Mouse (Mus musculus) cerebellum, adult 18-20 months (tissue): ENCODE data around the gene Smtn.

Source experiments
- DNase-seq, 2 experiments: peaks; one replicate each; pipeline ENCODE4 v3.0.0; 2021

The Smtn gene

DNA sequence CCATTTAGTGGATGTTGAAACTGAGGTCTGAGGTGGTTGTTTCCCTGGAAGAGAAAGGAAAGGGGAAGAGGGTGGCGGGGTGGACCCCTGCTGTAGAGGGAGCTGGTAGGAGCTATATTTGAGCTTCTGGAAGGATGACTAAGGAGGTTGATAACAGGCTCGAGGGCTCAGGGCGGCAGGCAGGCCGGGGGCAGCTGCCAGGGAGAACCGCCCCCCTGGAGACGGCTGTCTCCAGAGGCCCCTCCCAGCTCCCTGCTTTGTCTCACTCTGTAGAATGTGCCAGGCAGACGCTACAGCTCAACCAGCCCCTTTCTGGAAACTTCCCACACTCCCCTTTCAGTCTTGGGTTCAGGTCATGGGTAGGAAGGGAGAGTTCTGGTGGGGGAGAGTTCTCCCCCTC lies 32.2 kb downstream of the Smtn start:
- DNase-seq: no peak

DNA sequence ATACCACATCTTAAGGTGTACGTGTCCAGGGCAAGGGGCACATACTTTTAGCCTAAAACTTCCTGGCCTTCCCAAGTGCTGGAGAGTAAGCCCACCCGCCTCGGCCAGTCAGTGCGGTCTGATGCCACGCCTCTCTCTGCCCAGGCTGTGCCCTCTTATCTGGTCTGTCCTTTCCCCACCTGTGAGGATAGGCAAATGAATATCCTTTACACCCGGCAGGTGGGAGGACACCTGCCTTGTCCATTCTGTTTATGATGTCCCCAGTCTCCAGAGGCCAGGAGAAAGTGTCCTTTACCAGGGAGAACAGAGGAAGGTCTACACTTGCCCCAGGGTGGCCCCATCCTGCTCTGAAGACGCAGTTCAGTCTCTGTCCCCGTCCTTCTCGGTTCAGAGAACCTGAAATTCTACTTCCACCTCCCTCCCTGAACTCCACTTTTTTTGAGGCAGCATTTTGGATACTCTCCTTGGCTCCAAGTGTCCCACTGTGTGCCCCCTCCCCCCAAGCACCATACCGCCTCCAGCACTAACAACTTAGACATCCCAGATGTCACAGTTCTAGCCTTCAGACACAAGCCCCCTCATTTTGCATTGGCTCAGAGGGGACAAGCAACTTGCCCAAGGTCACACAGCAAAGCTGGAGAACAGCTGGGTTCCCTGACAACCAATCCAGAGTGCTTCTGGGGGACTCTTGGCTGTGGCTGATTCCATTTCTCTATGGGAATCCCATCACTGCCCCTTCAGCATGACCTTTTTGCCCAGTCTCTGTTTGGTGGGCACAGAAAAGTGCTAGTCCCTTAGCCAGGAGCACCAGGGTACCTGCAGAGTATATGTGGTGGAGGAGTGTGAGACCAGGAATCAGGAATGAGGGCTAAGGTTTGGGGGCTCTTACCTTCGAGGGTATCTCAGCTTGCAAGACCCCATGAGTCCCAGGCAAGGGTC lies 36.4 kb downstream of the Smtn start:
- DNase-seq: peak in 1 of 2 experiments; percentile 48

DNA sequence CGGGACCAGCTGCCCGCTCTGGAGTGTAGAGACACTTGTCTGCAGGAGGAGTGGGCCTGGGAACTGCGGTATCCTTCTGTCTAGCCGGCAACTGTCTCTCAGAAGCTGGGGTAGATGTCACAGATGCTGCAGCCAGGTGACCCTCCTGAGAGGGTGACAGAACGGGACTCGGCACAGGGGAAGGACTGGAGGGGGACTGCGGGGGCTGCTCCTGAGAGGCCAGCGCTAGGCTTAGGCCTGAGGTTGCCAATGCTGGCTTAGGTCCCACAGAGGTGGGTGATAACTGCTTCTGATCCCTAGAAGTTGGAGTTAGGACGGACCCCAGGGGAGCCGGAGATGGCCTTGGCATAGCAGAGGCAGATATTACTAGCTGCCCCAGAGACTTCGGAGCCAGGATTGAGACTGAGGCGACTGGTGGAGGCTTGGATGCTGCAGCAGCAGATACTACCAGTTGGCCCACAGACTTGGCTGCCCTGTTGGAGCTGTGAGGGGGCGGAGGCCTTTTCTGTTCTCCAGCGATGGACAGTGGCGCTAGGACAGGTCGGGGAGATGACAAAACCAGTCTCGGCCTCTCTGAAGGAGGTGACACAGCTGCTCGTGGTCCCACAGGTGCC lies 37.8 kb downstream of the Smtn start:
- peak; percentile 70 to 73 for DNase-seq

DNA sequence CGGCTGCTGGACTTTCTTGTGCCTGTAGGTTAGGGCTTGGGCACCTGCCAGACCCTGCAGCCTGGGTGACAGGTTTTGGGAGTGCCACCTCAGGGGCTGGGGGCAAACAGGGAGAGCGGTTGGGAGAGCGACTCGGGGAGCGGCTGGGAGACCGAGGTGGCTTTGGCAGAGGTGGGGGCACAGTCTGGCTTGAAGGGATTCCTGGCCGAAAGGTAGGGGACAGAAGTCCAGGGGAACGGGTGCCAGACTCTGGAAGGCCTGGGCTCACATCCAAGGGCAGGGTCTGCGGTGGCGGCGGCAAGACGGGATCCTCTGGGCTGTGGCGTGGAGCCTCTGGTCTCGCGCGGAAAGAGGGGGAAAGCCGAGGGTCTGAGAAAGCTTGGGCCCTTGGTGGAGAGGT lies 38.4 kb downstream of the Smtn start:
- peak in 1 of 2 experiments; percentile 61 for DNase-seq

DNA sequence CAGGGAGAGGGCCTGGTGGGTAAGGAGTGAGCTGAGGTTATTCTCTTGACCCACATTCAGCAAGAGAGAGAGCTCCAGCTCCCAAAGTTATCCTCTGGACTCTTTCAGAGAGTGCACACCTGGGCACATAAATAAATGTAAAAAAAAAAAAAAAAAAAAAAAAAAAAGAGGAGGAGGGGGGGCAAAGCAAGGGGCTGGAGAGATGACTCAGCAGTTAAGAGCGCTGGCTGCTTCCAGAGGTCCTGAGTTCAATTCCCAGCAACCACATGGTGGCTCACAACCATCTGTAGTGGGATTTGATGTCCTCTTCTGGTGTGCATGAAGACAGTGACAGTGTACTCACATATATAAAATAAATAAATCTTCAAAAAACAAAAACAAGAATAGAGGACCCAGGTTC lies 43.1 kb downstream of the Smtn start:
- DNase-seq: no peak

DNA sequence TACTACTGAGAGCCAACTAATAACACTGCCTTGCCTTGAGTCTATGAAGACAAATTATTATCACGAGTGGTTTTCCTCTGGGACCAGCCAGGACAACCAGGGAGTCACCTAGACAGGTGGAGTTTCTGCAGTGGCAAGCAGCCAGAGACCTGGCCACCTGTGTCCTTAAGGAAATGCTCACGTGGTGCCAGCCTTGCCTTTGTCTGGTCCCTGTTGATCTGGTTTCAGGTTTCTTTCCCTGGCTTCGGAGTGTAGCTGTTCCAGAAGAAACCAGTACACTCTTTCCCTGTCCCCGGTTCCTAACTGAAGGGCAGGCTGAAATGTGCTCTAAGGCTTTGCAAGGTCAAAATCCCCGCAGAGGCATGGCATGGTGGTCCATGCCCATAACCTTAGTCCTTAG lies 43.7 kb downstream of the Smtn start:
- DNase-seq: peak in 1 of 2 experiments; percentile 41

DNA sequence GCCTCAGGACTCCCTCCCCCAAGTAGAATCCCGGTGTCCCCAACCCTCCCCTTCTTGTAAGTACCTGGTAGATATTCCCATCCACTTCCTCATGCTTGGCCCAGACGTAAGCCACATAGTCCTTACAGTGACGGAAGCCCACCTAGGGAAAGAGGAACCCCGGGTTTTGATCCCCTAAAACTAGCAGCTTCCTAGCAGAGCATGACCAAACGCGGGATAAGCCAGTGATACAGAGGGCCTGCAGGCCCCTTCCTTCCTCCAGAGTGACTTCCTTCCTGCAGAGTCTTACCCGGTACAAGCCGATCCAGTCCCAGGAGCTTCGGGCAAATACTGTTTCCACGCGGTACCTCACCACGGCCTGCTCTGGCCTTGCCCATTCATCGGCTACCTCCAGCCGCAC lies 44.9 kb downstream of the Smtn start:
- no peak for DNase-seq

DNA sequence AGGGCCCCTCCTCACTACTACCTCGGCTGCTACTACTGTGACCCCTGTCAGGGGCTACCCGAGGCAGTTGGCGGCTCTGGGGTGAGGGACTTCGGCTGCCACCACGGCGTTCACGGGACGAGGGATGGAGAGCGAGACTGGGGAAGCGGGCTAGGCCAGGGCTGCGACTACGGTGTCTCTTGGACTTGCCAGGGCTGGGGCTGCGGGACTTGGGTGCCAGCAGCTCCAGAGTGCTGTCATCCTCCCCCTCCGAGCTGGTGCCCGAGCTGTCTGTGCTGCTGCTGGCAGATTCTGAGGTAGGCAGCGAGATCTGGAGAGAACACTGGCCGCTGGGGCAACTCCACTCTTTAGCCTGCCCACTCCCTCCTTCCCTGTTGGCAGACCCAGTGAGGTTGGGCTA lies 45.6 kb downstream of the Smtn start:
- DNase-seq: no peak

DNA sequence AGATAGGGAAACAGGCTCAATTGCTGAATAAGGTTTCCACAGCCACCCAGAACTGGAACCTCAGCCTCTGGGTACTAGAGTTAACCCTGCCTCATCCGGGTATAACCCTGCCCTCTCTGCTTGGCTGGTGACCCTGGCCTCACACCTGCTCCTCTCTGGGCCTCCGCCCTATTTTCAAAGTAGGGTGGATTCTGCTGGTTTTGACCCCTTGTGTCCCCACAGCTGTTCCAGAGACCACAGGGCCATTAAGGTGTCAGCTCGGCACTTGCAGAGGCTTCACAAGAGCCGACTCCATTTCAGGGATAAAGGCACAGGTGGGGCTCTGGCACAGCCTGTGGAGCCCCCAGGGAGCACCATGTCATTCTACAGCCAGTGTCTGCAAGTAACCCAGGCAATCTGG lies 47.7 kb downstream of the Smtn start:
- no peak for DNase-seq

DNA sequence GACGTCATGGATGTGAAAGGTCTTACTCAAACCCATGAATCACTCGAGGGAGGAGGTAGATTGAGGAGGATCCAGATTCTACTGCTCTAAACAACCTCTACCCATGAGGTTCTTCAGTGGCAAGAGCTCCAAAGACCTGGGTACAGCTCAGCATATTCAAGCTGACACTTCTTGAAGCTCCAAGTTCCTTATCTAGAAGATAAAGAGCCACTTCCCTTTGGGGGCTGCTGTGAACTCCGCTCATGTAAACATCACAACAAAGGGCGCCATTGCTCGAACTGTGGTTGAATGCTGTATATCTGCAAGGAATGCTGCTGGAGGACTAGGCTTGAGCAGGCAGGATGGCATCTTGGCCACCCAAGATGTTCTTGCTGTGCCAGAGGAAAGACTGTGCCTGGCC lies 51.4 kb downstream of the Smtn start:
- no peak for DNase-seq

DNA sequence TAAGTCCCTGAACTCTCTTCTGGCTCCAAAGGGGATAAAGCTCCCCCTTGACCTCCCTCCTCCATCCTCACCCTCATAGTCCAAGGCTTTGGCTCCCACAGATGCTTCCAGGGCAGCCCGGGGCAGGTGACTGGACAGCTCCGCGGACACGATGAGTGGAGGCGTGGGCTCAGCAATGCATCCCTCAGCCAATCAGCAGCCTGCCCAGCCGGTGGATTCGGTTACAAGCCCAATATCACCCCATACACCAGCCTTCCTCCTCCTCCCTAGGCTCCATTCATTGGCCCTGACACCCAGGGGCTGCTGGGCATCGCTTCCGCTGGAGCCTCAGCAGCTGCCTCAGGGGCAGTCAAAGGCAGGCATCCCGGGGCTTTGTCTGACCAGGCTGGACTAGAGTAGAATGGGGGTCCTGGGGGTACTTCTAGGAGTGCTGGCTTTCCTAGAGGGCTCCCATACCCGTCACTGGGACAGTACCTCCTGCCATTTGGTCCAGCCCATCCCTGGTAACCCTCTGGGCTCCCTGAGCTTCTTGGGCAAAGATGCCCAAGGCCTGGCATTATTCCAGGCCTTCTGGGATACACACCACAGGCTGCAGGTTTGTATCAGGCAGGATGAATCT lies 52.4 kb downstream of the Smtn start, which contains the start of gene Pla2g3:
Gene Pla2g3, plus strand, starts transcription at position 333 of the 619 bp plus-strand sequence.
- peak in 1 of 2 experiments; percentile 46 for DNase-seq

DNA sequence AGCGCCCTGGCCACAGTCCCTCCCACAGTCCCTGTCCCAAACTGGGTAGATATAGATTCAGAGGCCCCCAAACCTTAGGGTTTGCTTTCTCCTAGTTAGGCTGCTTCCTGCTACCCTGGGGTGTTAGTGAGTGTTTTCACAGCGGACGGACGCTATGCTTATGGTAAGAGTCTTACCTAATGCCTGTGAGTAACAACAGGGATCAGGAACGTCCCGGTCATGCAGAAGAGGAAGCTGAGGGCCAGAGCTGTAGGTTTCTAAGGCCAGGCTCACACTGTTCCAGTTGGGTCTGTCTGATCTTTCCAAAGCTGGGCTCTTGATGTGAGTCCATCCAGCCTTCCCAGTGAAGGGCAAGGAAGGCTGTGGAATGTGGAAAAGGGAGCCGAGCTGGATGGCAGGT lies 54.1 kb downstream of the Smtn start:
- DNase-seq: no peak

DNA sequence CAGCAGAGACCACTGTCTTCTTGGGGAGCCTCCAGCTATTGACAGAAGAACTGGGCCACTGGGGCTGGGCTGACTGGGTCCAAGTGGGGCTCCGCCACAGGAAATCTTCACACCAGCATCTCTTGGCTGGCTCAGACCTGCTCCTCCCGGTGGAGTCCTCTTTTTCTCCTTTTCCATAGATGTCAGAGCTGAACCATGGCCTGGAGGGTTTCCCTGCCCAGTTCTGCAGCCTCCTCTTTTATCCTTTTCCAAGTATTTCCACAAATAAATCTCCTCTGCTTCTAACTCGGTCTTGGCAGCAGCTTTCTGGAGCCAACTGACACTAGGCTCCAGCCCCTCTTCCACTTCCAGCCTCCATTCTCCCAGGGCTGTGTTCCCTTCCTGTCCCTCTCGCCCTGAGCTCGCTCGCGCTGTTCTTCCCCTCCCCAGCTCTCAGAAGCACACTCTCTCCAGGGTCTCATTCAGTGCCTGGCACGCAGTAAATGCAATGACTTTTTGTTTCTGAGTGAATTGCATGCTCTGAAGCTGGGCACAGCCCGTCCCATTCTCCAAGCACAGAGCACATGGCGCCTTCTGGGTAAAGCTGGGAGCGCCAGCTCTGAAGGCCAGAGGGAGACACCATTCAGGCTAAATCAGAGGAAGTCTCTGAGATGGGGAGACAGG lies 56.3 kb downstream of the Smtn start:
- DNase-seq: peak in 1 of 2 experiments; percentile 33

DNA sequence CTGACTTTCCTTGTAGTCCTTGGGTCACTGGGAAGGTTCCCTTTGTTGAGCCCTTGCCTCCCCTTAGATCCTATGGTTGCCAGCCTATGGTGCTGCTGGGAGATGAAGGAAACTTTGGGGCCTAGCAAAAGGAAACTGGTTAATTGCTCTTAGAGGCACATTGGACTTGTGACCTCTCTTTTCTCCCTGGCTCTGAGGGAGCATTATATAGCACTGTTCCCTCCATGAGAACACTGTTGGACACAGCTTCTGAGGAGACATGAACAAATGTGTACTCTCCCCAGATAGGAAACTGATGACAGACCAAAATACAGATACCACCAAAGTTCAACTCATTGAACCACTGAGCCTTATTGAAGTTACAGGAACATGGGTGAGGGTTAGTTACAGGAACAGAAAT lies 64.9 kb downstream of the Smtn start:
- DNase-seq: no peak

DNA sequence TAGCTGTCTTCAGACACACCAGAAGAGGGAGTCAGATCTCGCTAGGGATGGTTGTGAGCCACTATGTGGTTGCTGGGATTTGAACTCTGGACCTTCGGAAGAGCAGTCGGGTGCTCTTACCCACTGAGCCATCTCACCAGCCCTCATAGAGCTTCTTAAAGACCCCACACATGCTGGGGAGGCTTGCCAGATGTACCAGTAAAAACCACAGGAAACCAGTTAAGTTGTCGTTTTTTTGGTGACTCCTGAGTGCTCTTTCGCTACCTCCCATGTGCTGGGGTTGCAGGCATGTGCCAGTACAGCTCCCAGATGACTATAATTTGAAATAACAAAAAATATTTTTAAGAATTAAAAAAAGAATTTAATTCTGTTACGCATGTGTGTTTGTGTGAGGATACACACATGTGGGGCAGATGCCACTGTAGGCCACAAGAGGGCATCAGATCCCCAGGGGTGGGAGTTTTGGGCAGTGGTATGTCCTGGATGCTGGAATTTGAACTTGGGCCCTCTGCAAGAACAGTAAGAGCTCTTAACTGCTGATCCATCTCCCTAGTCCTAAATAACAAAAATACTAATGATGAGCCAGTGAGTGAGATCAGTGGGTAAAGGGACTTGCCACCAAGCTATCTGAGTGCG lies 65.8 kb downstream of the Smtn start:
- DNase-seq: no peak

DNA sequence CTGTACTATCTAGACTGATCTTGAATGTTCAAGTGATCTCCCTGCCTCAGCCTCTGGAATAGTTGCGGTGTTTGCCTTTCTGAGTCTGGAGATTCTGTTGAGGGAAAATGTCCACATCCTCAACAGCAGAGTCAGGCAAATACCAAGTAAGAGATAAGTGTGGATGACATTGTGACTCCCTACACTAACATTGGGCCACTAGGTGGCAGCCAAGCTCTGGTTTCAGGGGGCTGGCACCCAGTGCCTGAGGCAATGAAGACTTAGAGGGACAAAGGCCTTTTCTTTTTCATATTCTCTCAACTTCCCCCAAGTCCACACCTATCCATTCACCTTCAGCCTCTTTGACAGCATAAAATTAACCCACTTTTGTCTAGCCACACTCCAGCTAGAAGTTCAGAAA lies 67.9 kb downstream of the Smtn start:
- DNase-seq: peak; percentile 93 to 96

DNA sequence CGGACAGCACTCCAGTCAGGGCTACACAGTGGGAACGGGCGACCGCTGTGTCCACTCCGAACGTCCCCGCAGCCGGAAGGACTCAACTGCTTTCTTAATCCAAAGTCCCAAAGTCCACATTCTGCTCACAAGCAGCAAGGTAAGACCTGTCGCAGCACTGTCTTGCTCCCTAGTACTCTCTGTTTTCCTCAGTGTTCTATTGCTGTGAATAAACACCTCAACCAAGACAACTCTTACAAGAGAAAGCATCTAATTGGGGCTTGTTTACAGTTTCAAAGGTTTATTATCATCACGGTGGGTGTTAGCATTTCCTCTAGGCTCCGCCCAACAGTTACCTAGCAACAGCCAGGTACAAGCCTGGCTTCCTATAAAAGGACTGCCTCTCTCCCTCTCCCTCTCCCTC lies 69.0 kb downstream of the Smtn start:
- DNase-seq: no peak
